Mouse (Mus musculus) embryonic facial prominence, embryonic 15.5 days (tissue): ENCODE results near the gene Scrn1. TPM values are rescaled to one million over a fixed set of nuclear protein-coding genes. Genes with fewer than 3 reads are reported as not detected.

ENCODE experiments used
- ATAC-seq: fragments of 200-750 bp; cut with Nextera tagmentation; 2 replicates; pipeline ENCODE4 v1.8.0; 2017; ENCODE audit warnings: low read depth, moderate TSS enrichment; ENCODE audit not compliant: insufficient number of reproducible peaks, low FRiP score, low TSS enrichment
- H3K27ac ChIP-seq: fragments of 300-500 bp; sonication (generic); replicated peaks from 2 replicates; pipeline ENCODE4 v1.5.1; 2015; ENCODE audit warnings: mild to moderate bottlenecking, inconsistent platforms
- H3K27me3 ChIP-seq: fragments of 300-500 bp; sonication (generic); 2 replicates; pipeline ENCODE4 v1.6.1; 2015; ENCODE audit warnings: inconsistent platforms
- H3K36me3 ChIP-seq: fragments of 300-500 bp; sonication (generic); 2 replicates; pipeline ENCODE4 v1.6.1; 2015; ENCODE audit warnings: mild to moderate bottlenecking, inconsistent platforms
- H3K4me1 ChIP-seq: fragments of 300-500 bp; sonication (generic); 2 replicates; pipeline ENCODE4 v1.6.1; 2015; ENCODE audit warnings: inconsistent platforms
- H3K4me2 ChIP-seq: fragments of 300-500 bp; sonication (generic); replicated peaks from 2 replicates; pipeline ENCODE4 v1.6.1; 2015; ENCODE audit warnings: mild to moderate bottlenecking, inconsistent platforms
- H3K4me3 ChIP-seq: fragments of 300-500 bp; sonication (generic); replicated peaks from 2 replicates; pipeline ENCODE4 v1.5.1; 2015; ENCODE audit warnings: mild to moderate bottlenecking, inconsistent platforms
- H3K9ac ChIP-seq: fragments of 300-500 bp; sonication (generic); 2 replicates; pipeline ENCODE4 v1.6.1; 2015; ENCODE audit warnings: inconsistent platforms
- H3K9me3 ChIP-seq: fragments of 300-500 bp; sonication (generic); replicated peaks from 2 replicates; pipeline ENCODE4 v1.6.1; 2016; ENCODE audit warnings: inconsistent platforms
- WGBS: fragments of 180-500 bp; shearing (Covaris S2); methylation state at CpG from one replicate; pipeline ENCODE4 v1.1.7; 2015; 5-methylcytosine and 5-hydroxymethylcytosine counted together
- polyA plus RNA-seq: library from polyadenylated mRNA; unstranded; fragments of >200 nt; fragmentation: Nextera tagmentation; extraction: Ambion mirVana; gene quantifications from 2 replicates; pipeline ENCODE4 v1.2.1, GENCODE M21; 2015

Scrn1 gene
- polyA plus RNA-seq, 1 experiment from 2014 or later, result 12.4 TPM

- H3K4me3 ChIP-seq, result no peak overlapping the region
- no peaks in the 10 kb centered on the region for H3K36me3 ChIP-seq
- no peaks in the 10 kb centered on the region for H3K9me3 ChIP-seq
- H3K4me1 ChIP-seq, result peaks cover 6% of the 10 kb centered on the region; the same call in 1 of the 2 replicates
- ATAC-seq, result no peak
- H3K9ac ChIP-seq, result no peak overlapping the region
- H3K27ac ChIP-seq, result no peak overlapping the region
- 89% methylated on average over 8 of the region's 8 CpGs for WGBS
- no peak overlapping the region for H3K4me2 ChIP-seq
- H3K27me3 ChIP-seq, result no peaks in the 10 kb centered on the region
These were observed 37.6 kb downstream of the Scrn1 start for GRCm38 (mm10) chr6:54528666-54529065.

DNA sequence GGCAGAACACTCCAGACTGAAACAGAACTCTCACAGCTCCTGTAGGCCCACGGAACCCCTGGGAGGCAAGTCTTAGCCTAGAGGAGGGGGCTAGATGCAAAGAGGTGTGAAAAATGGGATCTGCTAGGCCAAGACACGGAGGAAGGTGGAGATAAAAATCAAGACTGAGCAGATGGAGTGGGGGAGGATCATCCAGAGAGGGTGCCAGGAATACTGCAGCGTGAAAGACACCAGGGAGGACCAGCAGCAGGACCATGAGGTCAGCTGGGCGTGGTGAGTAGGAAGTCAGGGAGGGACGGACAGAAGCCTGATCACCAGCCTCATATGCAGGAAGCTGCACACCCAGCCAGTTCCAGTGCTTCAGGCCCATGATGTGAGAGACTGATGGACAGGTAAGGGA, 47.5 kb downstream of the Scrn1 start:
- H3K4me3 ChIP-seq, result no peak overlapping the region
- no peak overlapping the region for H3K4me2 ChIP-seq
- no peaks in the 10 kb centered on the region for H3K4me1 ChIP-seq
- no peaks in the 10 kb centered on the region for H3K27me3 ChIP-seq
- no peaks in the 10 kb centered on the region for H3K9me3 ChIP-seq
- 59% methylated on average over 5 of the region's 5 CpGs for WGBS
- H3K36me3 ChIP-seq, result no peaks in the 10 kb centered on the region
- H3K27ac ChIP-seq, result no peak overlapping the region
- no peak overlapping the region for H3K9ac ChIP-seq
- no peak for ATAC-seq

GRCm38 (mm10) chr6:54516512-54517134, 49.7 kb downstream of the Scrn1 start:
- no peak overlapping the region for H3K4me3 ChIP-seq
- ATAC-seq, result no peak
- no peak overlapping the region for H3K9ac ChIP-seq
- H3K9me3 ChIP-seq, result no peaks in the 10 kb centered on the region
- 85% methylated on average over 2 of the region's 2 CpGs for WGBS
- no peak overlapping the region for H3K27ac ChIP-seq
- no peak overlapping the region for H3K4me2 ChIP-seq
- H3K36me3 ChIP-seq, result no peaks in the 10 kb centered on the region
- H3K27me3 ChIP-seq, result no peaks in the 10 kb centered on the region
- no peaks in the 10 kb centered on the region for H3K4me1 ChIP-seq

GRCm38 (mm10) chr6:54512256-54512655, 54.0 kb downstream of the Scrn1 start:
- no peak overlapping the region for H3K4me2 ChIP-seq
- no peak for ATAC-seq
- H3K9me3 ChIP-seq, result no peaks in the 10 kb centered on the region
- 0 out of 2 replicates have a peak, but pooled peaks cover 13% of the 10 kb centered on the region for H3K4me1 ChIP-seq
- no peaks in the 10 kb centered on the region for H3K36me3 ChIP-seq
- H3K27ac ChIP-seq, result no peak overlapping the region
- no peaks in the 10 kb centered on the region; the same call in 1 of the 2 replicates for H3K27me3 ChIP-seq
- WGBS, result 59% methylated on average over 2 of the region's 2 CpGs
- no peak overlapping the region for H3K9ac ChIP-seq
- no peak overlapping the region for H3K4me3 ChIP-seq

DNA sequence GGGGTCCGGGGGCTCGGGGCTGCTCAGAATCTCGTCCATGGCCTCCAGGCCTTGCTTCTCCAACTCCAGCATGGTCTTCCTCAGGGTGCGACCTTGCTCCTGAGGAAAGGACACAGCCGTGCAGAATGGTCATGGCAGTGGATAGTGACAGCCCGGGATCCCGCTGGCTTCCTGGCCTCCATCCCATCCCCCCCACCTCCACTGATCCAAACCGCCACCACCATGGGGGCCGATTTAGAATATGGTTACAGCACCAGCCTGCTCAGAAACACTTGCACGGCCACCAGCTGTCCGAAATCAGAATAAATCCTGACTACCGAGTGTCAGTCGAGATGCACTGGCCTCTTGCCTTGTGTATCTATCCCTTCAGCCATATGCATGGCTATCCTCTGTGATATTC, 57.0 kb downstream of the Scrn1 start:
- Histone ChIP-seq H3K27ac (no peak overlapping the region), H3K36me3 (no peaks in the 10 kb centered on the region)
- ATAC-seq, result no peak

DNA sequence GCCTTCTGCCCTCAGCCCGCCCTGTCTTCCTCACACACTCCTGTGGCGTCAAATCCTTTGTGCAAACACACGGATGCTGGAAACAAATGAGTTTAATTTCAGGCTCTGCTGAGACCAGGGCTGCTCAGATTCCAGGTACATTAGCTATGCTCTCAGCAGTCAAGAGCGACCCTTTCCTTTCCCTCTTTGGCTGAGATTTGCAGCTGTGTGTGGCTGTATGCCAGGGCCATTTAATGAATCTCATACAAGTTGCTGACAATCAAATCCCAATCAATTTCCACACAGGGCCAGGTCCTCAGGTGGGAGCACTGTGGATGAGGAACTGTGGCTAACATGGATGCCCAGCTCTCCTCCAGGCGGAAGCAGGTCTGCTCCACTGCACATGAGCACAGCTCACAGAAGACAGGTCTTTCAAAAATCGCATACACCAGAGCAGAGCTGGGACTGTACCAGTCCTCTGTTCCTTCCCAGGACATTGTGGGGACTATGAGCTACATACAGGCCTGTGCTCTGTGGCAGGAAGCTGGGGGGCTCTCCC, 58.0 kb downstream of the Scrn1 start:
- Histone ChIP-seq H3K27me3 (no peaks in the 10 kb centered on the region; the same call in 1 of the 2 replicates), H3K9me3 (no peaks in the 10 kb centered on the region), H3K9ac (no peak overlapping the region), H3K4me2 (no peak overlapping the region), H3K4me3 (no peak overlapping the region), H3K4me1 (0 out of 2 replicates have a peak, but pooled peaks cover 13% of the 10 kb centered on the region), H3K36me3 (no peaks in the 10 kb centered on the region), H3K27ac (no peak overlapping the region)
- 38% methylated on average over 6 of the region's 6 CpGs for WGBS
- no peak for ATAC-seq

More for the DNA sequence above, 57.0 kb downstream of the Scrn1 start:
- H3K9ac ChIP-seq, result no peak overlapping the region
- 89% methylated on average over 13 of the region's 13 CpGs for WGBS
- no peaks in the 10 kb centered on the region; the same call in 1 of the 2 replicates for H3K27me3 ChIP-seq
- no peak overlapping the region for H3K4me3 ChIP-seq
- 0 out of 2 replicates have a peak, but pooled peaks cover 13% of the 10 kb centered on the region for H3K4me1 ChIP-seq
- H3K4me2 ChIP-seq, result no peak overlapping the region
- H3K9me3 ChIP-seq, result no peaks in the 10 kb centered on the region

GRCm38 (mm10) chr6:54507808-54508207, 58.5 kb downstream of the Scrn1 start:
- 0 out of 2 replicates have a peak, but pooled peaks cover 13% of the 10 kb centered on the region for H3K4me1 ChIP-seq
- no peak overlapping the region for H3K4me3 ChIP-seq
- H3K36me3 ChIP-seq, result no peaks in the 10 kb centered on the region
- no peaks in the 10 kb centered on the region; the same call in 1 of the 2 replicates for H3K27me3 ChIP-seq
- 52% methylated on average over 5 of the region's 5 CpGs for WGBS
- no peak for ATAC-seq
- no peak overlapping the region for H3K4me2 ChIP-seq
- H3K9me3 ChIP-seq, result no peaks in the 10 kb centered on the region
- no peak overlapping the region for H3K9ac ChIP-seq
- no peak overlapping the region for H3K27ac ChIP-seq

DNA sequence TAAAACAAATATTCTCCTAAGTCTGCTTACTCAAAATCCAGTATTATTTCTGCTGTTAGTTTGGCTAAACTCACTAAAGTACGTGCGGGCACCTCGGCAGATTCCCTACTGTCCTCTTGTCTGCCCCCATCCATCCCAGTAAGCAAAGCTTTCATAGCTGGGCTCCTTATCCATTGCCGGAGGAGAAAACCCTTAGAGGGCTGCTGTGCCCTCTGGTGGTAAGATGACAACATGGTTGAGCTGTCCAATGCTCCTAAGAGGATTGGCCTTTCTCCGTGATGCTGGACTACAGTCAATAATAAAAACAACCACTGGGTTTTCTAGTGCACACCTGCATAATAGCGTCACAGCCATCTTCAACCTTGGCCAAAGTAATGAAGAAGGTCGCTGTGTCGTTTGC, 59.3 kb downstream of the Scrn1 start:
- no peak overlapping the region for H3K27ac ChIP-seq
- H3K9ac ChIP-seq, result no peak overlapping the region
- no peaks in the 10 kb centered on the region; the same call in 1 of the 2 replicates for H3K27me3 ChIP-seq
- H3K36me3 ChIP-seq, result no peaks in the 10 kb centered on the region
- WGBS, result 40% methylated on average over 8 of the region's 8 CpGs
- no peak overlapping the region for H3K4me2 ChIP-seq
- 0 out of 2 replicates have a peak, but pooled peaks cover 13% of the 10 kb centered on the region for H3K4me1 ChIP-seq
- H3K9me3 ChIP-seq, result no peaks in the 10 kb centered on the region
- ATAC-seq, result no peak
- no peak overlapping the region for H3K4me3 ChIP-seq

- H3K4me2 ChIP-seq, result no peak overlapping the region
- no peak for ATAC-seq
- no peak overlapping the region for H3K27ac ChIP-seq
- H3K4me3 ChIP-seq, result no peak overlapping the region
- no peaks in the 10 kb centered on the region; the same call in 1 of the 2 replicates for H3K27me3 ChIP-seq
- H3K4me1 ChIP-seq, result 0 out of 2 replicates have a peak, but pooled peaks cover 13% of the 10 kb centered on the region
- 68% methylated on average over 11 of the region's 11 CpGs for WGBS
- no peak overlapping the region for H3K9ac ChIP-seq
- no peaks in the 10 kb centered on the region for H3K36me3 ChIP-seq
- no peaks in the 10 kb centered on the region for H3K9me3 ChIP-seq
These were observed 60.0 kb downstream of the Scrn1 start for GRCm38 (mm10) chr6:54506318-54506717.

DNA sequence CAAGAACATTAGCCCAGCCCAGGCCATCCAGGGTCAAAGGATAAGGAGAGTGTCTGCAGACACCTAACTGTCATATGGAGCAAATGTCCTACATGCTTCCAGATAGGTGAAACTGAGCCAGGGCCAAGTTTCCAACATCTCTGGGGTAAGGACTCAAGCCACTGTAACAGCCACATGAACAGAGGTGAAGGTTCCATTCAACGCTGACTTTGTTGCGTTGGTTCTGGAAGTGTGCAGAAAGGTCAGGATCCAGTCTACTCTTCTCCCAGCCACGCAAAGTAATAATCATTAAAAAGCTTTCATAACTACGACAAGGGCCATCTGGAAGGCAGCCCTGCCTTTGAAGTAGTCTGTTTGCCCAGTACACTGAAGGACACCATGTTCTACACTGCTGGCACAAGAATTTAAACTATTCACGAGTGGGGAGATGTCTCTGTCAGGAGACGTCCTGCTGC, 63.6 kb downstream of the Scrn1 start:
- 76% methylated on average over 6 of the region's 6 CpGs for WGBS
- H3K9ac ChIP-seq, result no peak overlapping the region
- ATAC-seq, result no peak

DNA sequence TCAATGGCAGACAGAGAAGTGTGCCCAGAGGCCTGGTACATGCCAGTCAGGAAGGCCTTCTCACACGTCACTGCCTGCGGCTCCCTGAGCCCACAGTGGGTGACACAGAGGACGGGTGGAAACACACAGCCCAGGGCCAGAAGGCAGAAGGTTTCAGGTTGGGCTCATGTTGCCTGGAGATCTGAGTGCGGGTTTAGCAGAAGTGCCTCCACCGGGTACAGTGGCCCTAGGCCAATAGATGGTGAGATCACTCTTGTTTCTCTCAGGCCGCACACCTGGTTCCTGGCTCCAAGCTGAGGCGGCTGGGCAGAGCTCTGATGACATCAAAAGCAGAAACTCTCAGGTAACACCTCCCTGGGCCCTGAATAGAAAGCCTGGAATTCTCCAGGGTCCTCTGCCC, 70.1 kb downstream of the Scrn1 start:
- no peaks in the 10 kb centered on the region for H3K27me3 ChIP-seq
- no peaks in the 10 kb centered on the region for H3K9me3 ChIP-seq
- no peaks in the 10 kb centered on the region for H3K36me3 ChIP-seq
- no peak overlapping the region for H3K4me2 ChIP-seq
- no peak overlapping the region for H3K9ac ChIP-seq
- no peaks in the 10 kb centered on the region for H3K4me1 ChIP-seq
- no peak overlapping the region for H3K27ac ChIP-seq
- WGBS, result 69% methylated on average over 7 of the region's 7 CpGs
- peak; percentile 19; the same call in 1 of the 2 replicates for ATAC-seq
- H3K4me3 ChIP-seq, result no peak overlapping the region

More for the DNA sequence above, 63.6 kb downstream of the Scrn1 start:
- Histone ChIP-seq H3K4me3 (no peak overlapping the region), H3K4me1 (no peaks in the 10 kb centered on the region), H3K27me3 (no peaks in the 10 kb centered on the region; the same call in 1 of the 2 replicates), H3K9me3 (no peaks in the 10 kb centered on the region), H3K36me3 (no peaks in the 10 kb centered on the region), H3K4me2 (no peak overlapping the region), H3K27ac (no peak overlapping the region)
